Mouse (Mus musculus) heart, postnatal 14 days (tissue): Measurements from ENCODE around the gene Pcna. TPM values are rescaled to one million over a fixed set of nuclear protein-coding genes. Genes with fewer than 3 reads are reported as not detected.
A peak's percentile ranks its signal among the peaks of the same experiment; 100 is the strongest.
"Not testable (repeated sequence)": the region's sequence is repeated elsewhere in the genome, so short reads cannot be mapped to it uniquely, and the experiment has no call there.

Source experiments
- DNase-seq, 2 experiments: peaks; one replicate each; pipeline ENCODE4 v3.0.0; 2021 to 2022
- intact Hi-C: fragments of 180-260 bp; cut with DNase I; formaldehyde crosslinking; loops from one replicate; pipeline ENCODE4 v1.15.1; 2025
- long read RNA-seq, 2 experiments: library from polyadenylated mRNA; stranded (forward); transcript quantifications; one replicate each; pipeline ENCODE4 v2.0.0; 2021
- total RNA-seq, 2 experiments: library from RNA; stranded (reverse); gene quantifications; 2 replicates each; pipeline ENCODE4 v1.2.3; 2021

Pcna gene
- 10 to 100 TPM; 40.2 to 57.8 TPM for total RNA-seq
- long read RNA-seq, experiment 1, transcript Pcna-201 (6 exons, 1,518 nt) = major isoform, 40 of 43 reads
- long read RNA-seq, experiment 1, partial matches to known transcripts = 2 of 43 reads
- long read RNA-seq, experiment 1, other reads (novel, unspliced or antisense) = 1 of 43 reads
- long read RNA-seq, experiment 2, transcript Pcna-201 (6 exons, 1,518 nt) = major isoform, 19 of 20 reads
- long read RNA-seq, experiment 2, partial matches to known transcripts = 1 of 20 reads
- long read RNA-seq, experiment 2, other reads (novel, unspliced or antisense) = 0 of 20 reads

- peak; percentile 96 to 98 for DNase-seq
- intact Hi-C loops = no loop called here
These were observed at the start of gene Pcna for GRCm38 (mm10) chr2:132252542-132253528. Gene Pcna, minus strand, starts transcription at chr2:132253314.

GRCm38 (mm10) chr2:132301436-132301835 lies 48.3 kb upstream of the Pcna start:
- DNase-seq = no peak
- intact Hi-C loops = no loop called here

- intact Hi-C loops = no loop called here
- no peak for DNase-seq
These were observed 45.1 kb upstream of the Pcna start for GRCm38 (mm10) chr2:132298250-132298649.

GRCm38 (mm10) chr2:132293694-132294450 lies 40.8 kb upstream of the Pcna start:
- DNase-seq = no peak
- intact Hi-C loops = no loop called here

GRCm38 (mm10) chr2:132292083-132292482 lies 39.0 kb upstream of the Pcna start:
- intact Hi-C loops = no loop called here
- DNase-seq = peak; percentile 43 to 61

GRCm38 (mm10) chr2:132291265-132291664 lies 38.2 kb upstream of the Pcna start:
- intact Hi-C loops = no loop called here
- DNase-seq = no peak

- no peak for DNase-seq
- intact Hi-C loops = no loop called here
These were observed 37.7 kb upstream of the Pcna start for GRCm38 (mm10) chr2:132290808-132291207.

GRCm38 (mm10) chr2:132289213-132289612 lies 36.1 kb upstream of the Pcna start:
- DNase-seq, intact Hi-C loops: not testable (repeated sequence)

GRCm38 (mm10) chr2:132286376-132287076 lies 33.4 kb upstream of the Pcna start:
- DNase-seq = peak in 1 of 2 experiments; percentile 47
- intact Hi-C loops = no loop called here

GRCm38 (mm10) chr2:132285722-132286121 lies 32.6 kb upstream of the Pcna start:
- intact Hi-C loops, DNase-seq: not testable (repeated sequence)

- DNase-seq = peak; percentile 70 to 71
- intact Hi-C loops = no loop called here
These were observed 31.5 kb upstream of the Pcna start for GRCm38 (mm10) chr2:132284492-132285139.

GRCm38 (mm10) chr2:132283236-132284070 lies 30.3 kb upstream of the Pcna start:
- DNase-seq = no peak
- intact Hi-C loops = loop anchor here (2.0 kb wide), 1 partner anchor 19 kb away; no protein-coding TSS in a partner anchor

GRCm38 (mm10) chr2:132282453-132283174 lies 29.5 kb upstream of the Pcna start:
- DNase-seq = peak in 1 of 2 experiments; percentile 38
- intact Hi-C loops = loop anchor here (2.0 kb wide), 1 partner anchor 18 kb away; no protein-coding TSS in a partner anchor

- intact Hi-C loops = loop anchor here (2.0 kb wide), 1 partner anchor 17 kb away; no protein-coding TSS in a partner anchor
- no peak for DNase-seq
These were observed 28.7 kb upstream of the Pcna start for GRCm38 (mm10) chr2:132281560-132282452.

- no peak for DNase-seq
- intact Hi-C loops = no loop called here
These were observed 27.5 kb upstream of the Pcna start for GRCm38 (mm10) chr2:132280518-132281120.

GRCm38 (mm10) chr2:132279978-132280377 lies 26.9 kb upstream of the Pcna start:
- intact Hi-C loops = no loop called here
- DNase-seq = peak in 1 of 2 experiments; percentile 25
